ENCODE assay signal across 11 mouse cellular contexts in the genomic region with DNA sequence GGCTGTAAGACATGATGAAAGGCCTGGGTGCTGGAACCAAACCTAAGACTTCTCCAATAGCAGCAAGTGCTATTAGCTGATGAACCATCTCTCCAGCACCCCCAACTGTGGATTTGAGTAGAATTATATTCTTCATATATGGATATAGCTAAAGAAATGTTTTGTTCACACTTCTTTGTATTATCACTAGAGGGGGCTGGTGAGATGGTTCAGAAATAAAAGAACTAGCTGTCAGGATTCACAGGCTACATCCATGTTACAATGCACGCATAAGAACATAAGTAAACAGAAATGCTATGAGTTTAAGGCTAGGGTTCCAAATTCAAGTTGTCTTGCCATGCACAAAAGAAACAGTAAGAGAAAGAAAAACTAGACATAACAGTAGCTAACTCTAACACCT. TPM values are rescaled to one million over a fixed set of nuclear protein-coding genes. Genes with fewer than 3 reads are reported as not detected.
DNase-seq lines count a peak whose midpoint lies in the region; ATAC-seq and TF ChIP-seq lines count a peak whose summit lies in the region.
"Had no signal": no experiment of that assay in that cellular context is flagged by ENCODE, and none has a peak within 500 bp of the region (broad histone marks: within the 10 kb centered on the region; RNA-seq: fewer than 3 reads in every experiment).

No protein-coding gene starts in this region.

- H3K9me3 ChIP-seq in intestine, postnatal 0 days (ENCODE audit: control insufficient read depth), result no peaks in the 10 kb centered on the region
- no peaks in the 10 kb centered on the region for H3K9me3 ChIP-seq in intestine, embryonic 15.5 days
- H3K9me3 ChIP-seq: liver, embryonic 15.5 days; neural tube, embryonic 12.5 days had no signal

- no peak overlapping the region for H3K4me3 ChIP-seq in intestine, postnatal 0 days (ENCODE audit: low read depth, low read length)
- H3K4me3 ChIP-seq in intestine, embryonic 15.5 days (replicated peaks), result no peak overlapping the region
- H3K4me3 ChIP-seq: liver, embryonic 15.5 days; neural tube, embryonic 12.5 days had no signal

- TF ChIP-seq CTCF in intestine, postnatal 0 days (IDR thresholded peaks at IDR 0.05; ENCODE audit: low read depth), result peak; percentile 67

- H3K4me2 ChIP-seq in intestine, postnatal 0 days (replicated peaks; ENCODE audit: low read depth), result no peak overlapping the region
- no peak overlapping the region for H3K4me2 ChIP-seq in intestine, embryonic 15.5 days (replicated peaks)
- H3K4me2 ChIP-seq: liver, embryonic 15.5 days; neural tube, embryonic 12.5 days had no signal

- peak; percentile 62 for DNase-seq in 3T3-L1 (ENCODE audit: low read depth, low spot score)
- peak; percentile 32 for DNase-seq in CD4-positive helper T cell, adult 2 months (ENCODE audit: low read depth, low spot score)
- DNase-seq in T-cell, adult 2 months (ENCODE audit: low spot score), result no peak
- no peak for DNase-seq in kidney, adult 11 months
- DNase-seq: cerebellum, adult 18-20 months; spleen, adult 18-20 months had no signal

- 81% methylated on average over 1 of the region's 1 CpGs for whole genome bisulfite sequencing in intestine, postnatal 0 days
- 80% methylated on average over 1 of the region's 1 CpGs for WGBS in intestine, embryonic 15.5 days

- H3K36me3 ChIP-seq in intestine, postnatal 0 days (ENCODE audit: control insufficient read depth, insufficient read depth), result peaks cover 64% of the 10 kb centered on the region
- H3K36me3 ChIP-seq in intestine, embryonic 15.5 days, result peaks cover 44% of the 10 kb centered on the region

- H3K9ac ChIP-seq in intestine, postnatal 0 days (ENCODE audit: low read depth, low read length), result no peak overlapping the region
- no peak overlapping the region for H3K9ac ChIP-seq in intestine, embryonic 15.5 days
- H3K9ac ChIP-seq: liver, embryonic 15.5 days; neural tube, embryonic 12.5 days had no signal

- H3K27ac ChIP-seq in intestine, postnatal 0 days (ENCODE audit: low read depth, low read length), result no peak overlapping the region
- no peak overlapping the region for H3K27ac ChIP-seq in intestine, embryonic 15.5 days
- H3K27ac ChIP-seq: liver, embryonic 15.5 days; neural tube, embryonic 12.5 days had no signal

- H3K27me3 ChIP-seq in intestine, postnatal 0 days (replicated peaks; ENCODE audit: control insufficient read depth, insufficient read depth, low read length), result no peaks in the 10 kb centered on the region
- no peaks in the 10 kb centered on the region for H3K27me3 ChIP-seq in intestine, embryonic 15.5 days (replicated peaks)
- H3K27me3 ChIP-seq: liver, embryonic 15.5 days; neural tube, embryonic 12.5 days had no signal

- ATAC-seq in intestine, postnatal 0 days, result no peak
- no peak for ATAC-seq in intestine, embryonic 15.5 days
- ATAC-seq in common myeloid progenitor, adult 5-6 weeks (replicated peaks; ENCODE audit: low read depth, poor library complexity, severe bottlenecking), result peak; percentile 52; the same call in 1 of the 2 replicates

- no peaks in the 10 kb centered on the region for H3K4me1 ChIP-seq in intestine, postnatal 0 days (replicated peaks; ENCODE audit: control insufficient read depth, insufficient read depth, low read length)
- H3K4me1 ChIP-seq in intestine, embryonic 15.5 days (replicated peaks), result no peaks in the 10 kb centered on the region
- H3K4me1 ChIP-seq: liver, embryonic 15.5 days; neural tube, embryonic 12.5 days had no signal

RNA-seq across cellular contexts. Expression of gene Ubap2, which starts 49.5 kb away (rescaled TPM):
- polyA plus RNA-seq in intestine, postnatal 0 days (2015; fragmentation: Nextera tagmentation; extraction: Ambion mirVana), result 15.3 and 17.7 TPM in 2 replicates
- polyA plus RNA-seq in intestine, embryonic 15.5 days (2015; fragmentation: Nextera tagmentation; extraction: Ambion mirVana), result 50.1 and 52.2 TPM in 2 replicates
- 33.4 and 39.6 TPM in 2 replicates for total RNA-seq in common myeloid progenitor, adult 5-6 weeks (2017)

Comparison
In these comparisons a context has a peak if more than half of its experiments do, and no peak if none do; other contexts are left out.
1. DNase-seq: peak in 3T3-L1 (single experiment) and CD4-positive helper T cell, adult 2 months (single experiment); none in T-cell, adult 2 months (single experiment) and kidney, adult 11 months (single experiment).